Mouse (Mus musculus): ENCODE measurements around the gene Nfya.

Gene Nfya

GRCm38 (mm10) chr17:48341947-48342346, 67.8 kb downstream of the Nfya start:
- POLR2A ChIA-PET, result interaction anchor here in 2 of 4 experiments (0.5 to 1.1 kb wide), 2 partner anchors 19 to 79 kb away, joined by 3 read pairs; no protein-coding TSS in a partner anchor
- CTCF ChIA-PET, result interaction anchor here in 1 of 4 experiments (0.6 kb wide), 1 partner anchor 14 kb away, joined by 3 read pairs; no protein-coding TSS in a partner anchor

GRCm38 (mm10) chr17:48340267-48340666, 69.4 kb downstream of the Nfya start:
- ChIA-PET POLR2A (interaction anchor here in 1 of 4 experiments (0.6 kb wide), 1 partner anchor 463 kb away, joined by 3 read pairs; no protein-coding TSS in a partner anchor), CTCF (no interaction called here)
